Mouse (Mus musculus) forebrain, embryonic 16.5 days (tissue): Measurements from ENCODE around the gene 1190005I06Rik. TPM values are rescaled to one million over a fixed set of nuclear protein-coding genes. Genes with fewer than 3 reads are reported as not detected.

Experiments
- ATAC-seq: fragments of 200-750 bp; cut with Nextera tagmentation; 2 replicates; pipeline ENCODE4 v1.8.0; 2017; ENCODE audit warnings: mild to moderate bottlenecking, moderate library complexity
- H3K27ac ChIP-seq: fragments of 300-500 bp; sonication (generic); 2 replicates; pipeline ENCODE4 v1.5.1; 2014; ENCODE audit warnings: low read length, control low read depth
- H3K27me3 ChIP-seq: fragments of 300-500 bp; sonication (generic); replicated peaks from 2 replicates; pipeline ENCODE4 v1.6.1; 2014; ENCODE audit warnings: low read length; ENCODE audit not compliant: control insufficient read depth, insufficient read depth
- H3K36me3 ChIP-seq: fragments of 300-500 bp; sonication (generic); 2 replicates; pipeline ENCODE4 v1.6.1; 2014; ENCODE audit not compliant: control insufficient read depth, insufficient read depth
- H3K4me1 ChIP-seq: fragments of 300-500 bp; sonication (generic); replicated peaks from 2 replicates; pipeline ENCODE4 v1.6.1; 2014; ENCODE audit warnings: low read length; ENCODE audit not compliant: control insufficient read depth, insufficient read depth
- H3K4me2 ChIP-seq: fragments of 300-500 bp; sonication (generic); 2 replicates; pipeline ENCODE4 v1.6.1; 2014; ENCODE audit warnings: mild to moderate bottlenecking, low read length, control low read depth
- H3K4me3 ChIP-seq: fragments of 300-500 bp; sonication (generic); replicated peaks from 2 replicates; pipeline ENCODE4 v1.5.1; 2014; ENCODE audit warnings: mild to moderate bottlenecking, low read length, control low read depth
- H3K9ac ChIP-seq: fragments of 300-500 bp; sonication (generic); replicated peaks from 2 replicates; pipeline ENCODE4 v1.6.1; 2014; ENCODE audit warnings: low read depth, low read length, control low read depth
- H3K9me3 ChIP-seq: fragments of 300-500 bp; sonication (generic); 2 replicates; pipeline ENCODE4 v1.6.1; 2016; ENCODE audit warnings: low read length; ENCODE audit not compliant: control insufficient read depth
- WGBS: fragments of 180-500 bp; shearing (Covaris S2); extraction: QIAGEN DNeasy Blood & Tissue Kit; methylation state at CpG from one replicate; pipeline ENCODE4 v1.1.7; 2014; 5-methylcytosine and 5-hydroxymethylcytosine counted together
- polyA plus RNA-seq: library from polyadenylated mRNA; unstranded; fragments of >200 nt; fragmentation: Nextera tagmentation; extraction: Ambion mirVana; gene quantifications from 2 replicates; pipeline ENCODE4 v1.2.1, GENCODE M21; 2015

1190005I06Rik gene
- polyA plus RNA-seq, result 8.4 and 11.0 TPM in 2 replicates

DNA sequence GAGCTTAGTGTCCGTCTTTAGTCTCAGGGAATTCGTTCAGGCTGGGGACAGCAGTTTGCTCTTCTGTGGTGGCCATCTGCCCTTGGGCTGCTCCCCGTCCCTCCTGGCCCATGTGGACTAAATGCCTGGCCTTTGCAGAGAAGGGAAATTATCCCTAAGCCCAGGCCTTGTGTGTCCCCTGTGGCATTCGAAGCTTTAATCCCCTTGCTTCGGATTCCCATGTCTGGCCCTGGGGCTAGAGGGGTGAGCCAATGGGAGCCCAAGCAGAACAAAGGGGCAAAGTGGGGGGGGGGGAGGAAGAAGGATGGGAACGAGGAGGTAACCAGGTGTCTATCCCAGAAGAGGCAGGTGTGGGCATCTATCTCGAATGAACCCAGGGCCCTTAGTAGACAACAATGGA is at the start of gene 1190005I06Rik:
Gene 1190005I06Rik (minus strand): TSS at position 101 of the 400 bp plus-strand sequence.
- H3K9ac ChIP-seq, result no peak within 1 kb of the TSS
- no peaks in the 10 kb centered on the region for H3K9me3 ChIP-seq
- H3K4me1 ChIP-seq, result peaks cover 6% of the 10 kb centered on the region
- H3K27me3 ChIP-seq, result no peaks in the 10 kb centered on the region
- H3K36me3 ChIP-seq, result no peaks in the 10 kb centered on the region
- no peak within 1 kb of the TSS for H3K27ac ChIP-seq
- WGBS, result 27% methylated on average over 7 of the region's 7 CpGs
- no peak within 1 kb of the TSS for H3K4me3 ChIP-seq
- ATAC-seq, result no peak
- no peak within 1 kb of the TSS for H3K4me2 ChIP-seq

DNA sequence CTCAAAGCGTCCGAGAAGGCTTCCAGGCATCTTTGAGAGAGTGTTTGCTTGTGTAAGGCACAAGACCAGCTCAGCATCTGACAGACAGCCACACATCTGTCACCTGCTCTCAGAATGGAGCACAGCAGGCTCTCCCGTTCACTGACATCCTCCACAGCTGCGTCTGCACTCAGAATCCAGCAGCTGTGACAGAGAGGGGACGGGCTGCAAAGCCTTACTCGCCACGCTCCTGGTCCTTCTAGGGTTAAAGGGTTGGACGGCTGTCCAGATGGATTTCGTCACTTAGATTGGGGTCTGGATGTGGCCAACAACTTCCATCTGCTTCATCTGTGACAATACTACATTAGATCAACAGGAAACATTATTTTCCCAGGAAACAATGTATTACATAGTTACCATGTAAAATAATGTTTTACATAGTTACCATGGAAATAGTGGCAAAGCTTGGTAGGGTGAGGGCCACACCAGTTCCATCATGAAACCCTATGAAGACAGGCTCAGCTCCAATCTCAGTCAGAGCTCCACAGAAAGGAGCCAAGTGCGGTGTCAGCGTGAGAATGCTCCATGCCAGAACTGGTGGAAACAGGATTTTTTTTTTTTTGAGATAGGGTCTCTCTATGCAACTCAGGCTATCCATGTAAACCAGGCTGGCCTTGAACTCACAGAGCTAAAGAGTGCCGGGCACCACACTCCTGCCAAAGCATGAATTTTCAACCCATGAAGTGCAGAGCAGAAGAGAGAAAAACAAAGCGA is 49.1 kb upstream of the 1190005I06Rik start:
- no peaks in the 10 kb centered on the region for H3K36me3 ChIP-seq
- no peaks in the 10 kb centered on the region for H3K9me3 ChIP-seq
- H3K4me2 ChIP-seq, result no peak overlapping the region
- no peak overlapping the region for H3K27ac ChIP-seq
- no peak overlapping the region for H3K4me3 ChIP-seq
- H3K27me3 ChIP-seq, result no peaks in the 10 kb centered on the region
- peaks cover 8% of the 10 kb centered on the region for H3K4me1 ChIP-seq
- WGBS, result 66% methylated on average over 13 of the region's 13 CpGs
- ATAC-seq, result no peak
- H3K9ac ChIP-seq, result no peak overlapping the region

DNA sequence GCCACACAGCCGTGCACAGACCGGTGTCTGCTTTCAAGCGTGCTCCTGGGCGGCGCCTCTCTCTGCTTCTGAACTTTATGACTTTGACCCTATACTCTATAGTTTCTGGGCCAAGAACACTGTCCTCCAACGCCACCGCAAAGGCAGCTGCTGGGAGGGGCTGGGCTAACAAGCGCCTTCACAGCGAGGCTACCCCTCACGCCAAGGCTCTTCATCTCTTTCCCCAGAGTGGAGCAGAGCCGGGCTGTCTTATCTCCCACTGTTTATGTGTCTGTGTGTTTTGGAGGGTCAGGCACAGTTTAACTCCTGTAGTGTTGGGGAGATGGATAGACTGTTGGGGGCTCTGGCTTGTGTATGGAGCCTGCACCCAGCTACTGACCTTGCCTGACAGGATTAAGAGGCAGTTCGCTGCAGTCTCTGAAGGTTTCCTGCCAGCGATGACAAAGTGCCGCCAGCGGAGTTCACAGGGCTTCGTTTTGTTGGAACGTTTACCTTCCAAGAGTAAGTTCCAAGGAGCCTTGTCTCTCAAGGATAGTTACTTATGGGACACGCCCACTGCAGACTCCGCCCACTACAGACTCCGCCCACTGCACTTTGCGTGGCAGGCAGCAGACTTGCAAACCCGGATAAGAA is 46.5 kb upstream of the 1190005I06Rik start:
- Histone ChIP-seq H3K9ac (no peak overlapping the region), H3K36me3 (no peaks in the 10 kb centered on the region), H3K27ac (no peak overlapping the region), H3K9me3 (no peaks in the 10 kb centered on the region), H3K27me3 (no peaks in the 10 kb centered on the region), H3K4me1 (peaks cover 8% of the 10 kb centered on the region), H3K4me3 (no peak overlapping the region), H3K4me2 (no peak overlapping the region)
- 58% methylated on average over 22 of the region's 22 CpGs for WGBS
- no peak for ATAC-seq

DNA sequence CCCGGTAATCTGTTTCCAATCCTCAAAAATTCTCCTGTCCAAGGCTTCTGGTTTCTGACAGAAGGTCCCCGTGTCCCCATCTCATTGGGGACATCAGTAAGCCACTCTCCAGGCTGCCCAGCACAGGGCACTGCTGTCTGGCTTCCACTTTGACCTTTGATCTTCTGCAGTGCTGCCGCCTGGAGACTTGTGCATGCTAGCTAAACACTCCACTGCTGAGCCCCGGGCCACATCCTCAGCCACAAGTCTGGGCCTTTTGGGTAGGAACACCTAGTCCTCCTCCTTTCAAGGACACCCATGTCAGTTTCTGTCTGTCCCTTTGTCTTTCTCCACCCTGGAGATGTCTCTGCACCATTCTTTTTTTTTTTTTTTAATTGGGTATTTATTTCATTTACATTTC is 45.5 kb upstream of the 1190005I06Rik start:
- peaks cover 8% of the 10 kb centered on the region for H3K4me1 ChIP-seq
- ATAC-seq, result no peak
- H3K4me2 ChIP-seq, result no peak overlapping the region
- no peaks in the 10 kb centered on the region for H3K36me3 ChIP-seq
- 81% methylated on average over 4 of the region's 4 CpGs for WGBS
- H3K9ac ChIP-seq, result no peak overlapping the region
- H3K27ac ChIP-seq, result no peak overlapping the region
- no peaks in the 10 kb centered on the region for H3K9me3 ChIP-seq
- H3K4me3 ChIP-seq, result no peak overlapping the region
- H3K27me3 ChIP-seq, result no peaks in the 10 kb centered on the region

GRCm38 (mm10) chr8:120688511-120688910 is 41.1 kb upstream of the 1190005I06Rik start:
- no peak for ATAC-seq
- Histone ChIP-seq H3K27me3 (no peaks in the 10 kb centered on the region), H3K4me1 (no peaks in the 10 kb centered on the region), H3K4me2 (no peak overlapping the region), H3K27ac (no peak overlapping the region), H3K36me3 (no peaks in the 10 kb centered on the region), H3K9ac (no peak overlapping the region), H3K9me3 (no peaks in the 10 kb centered on the region), H3K4me3 (no peak overlapping the region)
- 91% methylated on average over 7 of the region's 7 CpGs for WGBS

- WGBS, result 87% methylated on average over 8 of the region's 8 CpGs
- no peak overlapping the region for H3K27ac ChIP-seq
- no peak for ATAC-seq
- H3K4me3 ChIP-seq, result no peak overlapping the region
- no peaks in the 10 kb centered on the region for H3K27me3 ChIP-seq
- no peak overlapping the region for H3K4me2 ChIP-seq
- H3K36me3 ChIP-seq, result no peaks in the 10 kb centered on the region
- no peak overlapping the region for H3K9ac ChIP-seq
- H3K9me3 ChIP-seq, result no peaks in the 10 kb centered on the region
- H3K4me1 ChIP-seq, result no peaks in the 10 kb centered on the region
Observed at GRCm38 (mm10) chr8:120687786-120688185, 40.4 kb upstream of the 1190005I06Rik start.

GRCm38 (mm10) chr8:120686576-120686975 is 39.1 kb upstream of the 1190005I06Rik start:
- Histone ChIP-seq H3K9me3 (no peaks in the 10 kb centered on the region), H3K27me3 (no peaks in the 10 kb centered on the region), H3K36me3 (no peaks in the 10 kb centered on the region), H3K4me2 (no peak overlapping the region), H3K4me3 (no peak overlapping the region), H3K4me1 (no peaks in the 10 kb centered on the region), H3K9ac (no peak overlapping the region), H3K27ac (no peak overlapping the region)
- WGBS, result 86% methylated on average over 5 of the region's 5 CpGs
- ATAC-seq, result no peak

DNA sequence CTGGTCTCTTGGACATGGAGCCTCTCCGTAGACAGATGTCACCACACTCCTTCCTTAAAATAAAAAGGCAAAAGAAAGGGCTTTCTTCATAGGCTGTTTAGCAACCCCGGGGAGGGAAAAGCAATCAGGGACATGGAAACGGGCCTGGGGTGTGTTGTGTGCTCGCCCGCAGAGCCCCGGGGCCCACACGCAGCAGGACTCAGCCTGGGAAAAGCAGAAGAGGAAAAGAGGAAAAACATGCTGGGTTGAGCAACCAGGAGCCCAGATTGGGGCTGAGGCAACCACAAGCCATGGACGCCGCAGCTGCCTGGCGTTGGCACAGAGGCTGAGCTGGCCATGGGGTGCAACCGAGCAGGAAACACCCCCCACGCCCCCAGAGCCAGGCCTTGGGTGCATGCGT is 38.6 kb upstream of the 1190005I06Rik start:
- no peaks in the 10 kb centered on the region for H3K27me3 ChIP-seq
- no peaks in the 10 kb centered on the region for H3K9me3 ChIP-seq
- no peaks in the 10 kb centered on the region for H3K4me1 ChIP-seq
- H3K36me3 ChIP-seq, result no peaks in the 10 kb centered on the region
- no peak overlapping the region for H3K9ac ChIP-seq
- 88% methylated on average over 13 of the region's 13 CpGs for WGBS
- ATAC-seq, result no peak
- no peak overlapping the region for H3K4me2 ChIP-seq
- no peak overlapping the region for H3K27ac ChIP-seq
- H3K4me3 ChIP-seq, result no peak overlapping the region

GRCm38 (mm10) chr8:120685591-120685990 is 38.2 kb upstream of the 1190005I06Rik start:
- no peak for ATAC-seq
- H3K4me3 ChIP-seq, result no peak overlapping the region
- no peak overlapping the region for H3K4me2 ChIP-seq
- WGBS, result 82% methylated on average over 8 of the region's 8 CpGs
- no peak overlapping the region for H3K27ac ChIP-seq
- H3K9ac ChIP-seq, result no peak overlapping the region
- H3K9me3 ChIP-seq, result no peaks in the 10 kb centered on the region
- no peaks in the 10 kb centered on the region for H3K4me1 ChIP-seq
- no peaks in the 10 kb centered on the region for H3K27me3 ChIP-seq
- no peaks in the 10 kb centered on the region for H3K36me3 ChIP-seq
